Mouse (Mus musculus): ENCODE measurements at regions not wholly inside any gene's neighbourhood (a gene's known extent, or its start where the extent isn't known, plus 50 kb on each side); places are given as distances from the start of the nearest gene placed in this dataset.
A peak's percentile ranks its signal among the peaks of the same experiment; 100 is the strongest.

GRCm38 (mm10) chr13:107944831-107945230 is 99.4 kb upstream of the Smim15 start:
- Histone ChIP-seq H3K4me1 (peaks cover 12% of the 10 kb centered on the region), H3K9me3 (no peaks in the 10 kb centered on the region), H3K27ac (no peak overlapping the region), H3K4me3 (no peak overlapping the region), H3K4me2 (no peak overlapping the region), H3K9ac (no peak overlapping the region), H3K36me3 (replicated peaks) (no peaks in the 10 kb centered on the region), H3K27me3 (replicated peaks) (no peaks in the 10 kb centered on the region)
- WGBS, result 78% methylated on average over 10 of the region's 10 CpGs
- no peak for ATAC-seq (replicated peaks)

- peaks cover 14% of the 10 kb centered on the region for H3K4me1 ChIP-seq
- H3K4me3 ChIP-seq, result no peak overlapping the region
- no peaks in the 10 kb centered on the region for H3K27me3 ChIP-seq (replicated peaks)
- H3K9me3 ChIP-seq, result no peaks in the 10 kb centered on the region
- H3K27ac ChIP-seq, result no peak overlapping the region
- no peak for ATAC-seq (replicated peaks)
- no peaks in the 10 kb centered on the region for H3K36me3 ChIP-seq (replicated peaks)
- H3K4me2 ChIP-seq, result no peak overlapping the region
- H3K9ac ChIP-seq, result no peak overlapping the region
- 96% methylated on average over 4 of the region's 4 CpGs for WGBS
These were observed 101.3 kb upstream of the Smim15 start for GRCm38 (mm10) chr13:107942979-107943378.

GRCm38 (mm10) chr13:107942297-107942962 is 101.8 kb upstream of the Smim15 start:
- H3K36me3 ChIP-seq (replicated peaks), result no peaks in the 10 kb centered on the region
- H3K4me2 ChIP-seq, result no peak overlapping the region
- peaks cover 14% of the 10 kb centered on the region for H3K4me1 ChIP-seq
- ATAC-seq (replicated peaks), result peak; percentile 68
- H3K4me3 ChIP-seq, result no peak overlapping the region
- no peak overlapping the region for H3K9ac ChIP-seq
- no peaks in the 10 kb centered on the region for H3K27me3 ChIP-seq (replicated peaks)
- no peaks in the 10 kb centered on the region for H3K9me3 ChIP-seq
- H3K27ac ChIP-seq, result no peak overlapping the region
- WGBS, result 48% methylated on average over 11 of the region's 11 CpGs

- Histone ChIP-seq H3K36me3 (replicated peaks) (no peaks in the 10 kb centered on the region), H3K4me1 (peaks cover 14% of the 10 kb centered on the region), H3K27ac (no peak overlapping the region), H3K4me3 (no peak overlapping the region), H3K9ac (no peak overlapping the region), H3K4me2 (no peak overlapping the region), H3K9me3 (no peaks in the 10 kb centered on the region), H3K27me3 (replicated peaks) (no peaks in the 10 kb centered on the region)
- no peak for ATAC-seq (replicated peaks)
- WGBS, result 57% methylated on average over 15 of the region's 15 CpGs
These were observed 104.2 kb upstream of the Smim15 start for GRCm38 (mm10) chr13:107939916-107940646.

- Histone ChIP-seq H3K27ac (no peak overlapping the region), H3K4me2 (no peak overlapping the region), H3K4me3 (no peak overlapping the region), H3K9ac (no peak overlapping the region), H3K9me3 (no peaks in the 10 kb centered on the region), H3K36me3 (replicated peaks) (no peaks in the 10 kb centered on the region), H3K27me3 (replicated peaks) (no peaks in the 10 kb centered on the region), H3K4me1 (peaks cover 15% of the 10 kb centered on the region)
- 63% methylated on average over 12 of the region's 12 CpGs for WGBS
- ATAC-seq (replicated peaks), result no peak
These were observed 108.6 kb upstream of the Smim15 start for GRCm38 (mm10) chr13:107935611-107936010.

GRCm38 (mm10) chr13:107934691-107935090 is 109.6 kb upstream of the Smim15 start:
- H3K36me3 ChIP-seq (replicated peaks), result no peaks in the 10 kb centered on the region
- 54% methylated on average over 11 of the region's 11 CpGs for WGBS
- no peaks in the 10 kb centered on the region for H3K9me3 ChIP-seq
- no peak for ATAC-seq (replicated peaks)
- H3K9ac ChIP-seq, result no peak overlapping the region
- peaks cover 9% of the 10 kb centered on the region for H3K4me1 ChIP-seq
- no peak overlapping the region for H3K27ac ChIP-seq
- no peak overlapping the region; the same call in 1 of the 2 replicates for H3K4me2 ChIP-seq
- H3K4me3 ChIP-seq, result no peak overlapping the region
- no peaks in the 10 kb centered on the region for H3K27me3 ChIP-seq (replicated peaks)

- peak; percentile 72 for ATAC-seq (replicated peaks)
- H3K27ac ChIP-seq, result no peak overlapping the region
- no peaks in the 10 kb centered on the region for H3K27me3 ChIP-seq (replicated peaks)
- H3K9me3 ChIP-seq, result no peaks in the 10 kb centered on the region
- no peak overlapping the region for H3K4me3 ChIP-seq
- no peak overlapping the region; the same call in 1 of the 2 replicates for H3K4me2 ChIP-seq
- peaks cover 8% of the 10 kb centered on the region; the same call in 1 of the 2 replicates for H3K4me1 ChIP-seq
- WGBS, result 47% methylated on average over 17 of the region's 17 CpGs
- no peak overlapping the region for H3K9ac ChIP-seq
- H3K36me3 ChIP-seq (replicated peaks), result no peaks in the 10 kb centered on the region
These were observed 110.4 kb upstream of the Smim15 start for GRCm38 (mm10) chr13:107933598-107934571.

- Histone ChIP-seq H3K36me3 (replicated peaks) (no peaks in the 10 kb centered on the region), H3K4me1 (peaks cover 8% of the 10 kb centered on the region; the same call in 1 of the 2 replicates), H3K27ac (no peak overlapping the region), H3K27me3 (replicated peaks) (no peaks in the 10 kb centered on the region), H3K9me3 (no peaks in the 10 kb centered on the region), H3K9ac (no peak overlapping the region), H3K4me3 (no peak overlapping the region), H3K4me2 (no peak overlapping the region)
- 66% methylated on average over 12 of the region's 12 CpGs for WGBS
- no peak for ATAC-seq (replicated peaks)
These were observed 111.7 kb upstream of the Smim15 start for GRCm38 (mm10) chr13:107932423-107933032.

- 39% methylated on average over 7 of the region's 7 CpGs for WGBS
- H3K36me3 ChIP-seq (replicated peaks), result no peaks in the 10 kb centered on the region
- no peak overlapping the region for H3K9ac ChIP-seq
- no peaks in the 10 kb centered on the region for H3K27me3 ChIP-seq (replicated peaks)
- H3K4me2 ChIP-seq, result no peak overlapping the region
- H3K9me3 ChIP-seq, result no peaks in the 10 kb centered on the region
- peaks cover 8% of the 10 kb centered on the region; the same call in 1 of the 2 replicates for H3K4me1 ChIP-seq
- H3K27ac ChIP-seq, result no peak overlapping the region
- no peak overlapping the region for H3K4me3 ChIP-seq
- no peak; the same call in 1 of the 2 replicates for ATAC-seq (replicated peaks)
These were observed 113.0 kb upstream of the Smim15 start for GRCm38 (mm10) chr13:107931216-107931615.

GRCm38 (mm10) chr13:107927499-107928215 is 116.6 kb upstream of the Smim15 start:
- ATAC-seq (replicated peaks), result no peak
- Histone ChIP-seq H3K27ac (no peak overlapping the region), H3K27me3 (replicated peaks) (no peaks in the 10 kb centered on the region), H3K4me1 (0 out of 2 replicates have a peak, but pooled peaks cover 4% of the 10 kb centered on the region), H3K4me2 (no peak overlapping the region), H3K9me3 (no peaks in the 10 kb centered on the region), H3K36me3 (replicated peaks) (no peaks in the 10 kb centered on the region), H3K4me3 (no peak overlapping the region), H3K9ac (no peak overlapping the region)
- 78% methylated on average over 10 of the region's 10 CpGs for WGBS

- H3K27ac ChIP-seq, result no peak overlapping the region
- ATAC-seq (replicated peaks), result no peak
- H3K4me3 ChIP-seq, result no peak overlapping the region
- no peaks in the 10 kb centered on the region for H3K27me3 ChIP-seq (replicated peaks)
- 64% methylated on average over 8 of the region's 8 CpGs for WGBS
- H3K4me1 ChIP-seq, result no peaks in the 10 kb centered on the region
- H3K9me3 ChIP-seq, result no peaks in the 10 kb centered on the region
- no peaks in the 10 kb centered on the region for H3K36me3 ChIP-seq (replicated peaks)
- no peak overlapping the region for H3K9ac ChIP-seq
- no peak overlapping the region for H3K4me2 ChIP-seq
These were observed 118.8 kb upstream of the Smim15 start for GRCm38 (mm10) chr13:107925470-107925869.
